Mouse (Mus musculus): ENCODE data around the gene H13.
"Not testable (repeated sequence)": the region's sequence is repeated elsewhere in the genome, so short reads cannot be mapped to it uniquely, and the experiment has no call there.

DNA sequence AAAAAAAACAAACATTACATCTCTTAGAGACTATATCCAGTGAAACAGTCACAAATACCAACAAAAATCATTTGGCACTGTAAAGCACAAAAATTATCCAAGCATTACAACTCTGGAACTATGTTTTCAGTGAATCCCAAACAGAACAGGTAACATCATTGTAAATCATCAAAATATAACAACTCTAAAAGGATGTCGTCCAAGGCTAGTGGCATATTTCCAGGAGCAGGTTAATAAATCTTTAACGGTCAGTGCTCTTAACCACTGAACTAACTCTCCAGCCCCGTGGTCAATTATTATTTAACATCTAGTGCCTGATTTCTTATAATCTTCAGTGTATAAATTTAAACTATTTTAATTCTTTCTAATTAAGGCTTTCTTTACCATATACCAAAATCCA lies 3.1 kb upstream of the H13 start:
- not testable (repeated sequence) for TF ChIP-seq CTCF (conservative IDR thresholded peaks at IDR 0.05; ENCODE audit: low read length); POU5F1 (IDR thresholded peaks at IDR 0.05; ENCODE audit: borderline replicate concordance, low read length)

Data from E14TG2a.4 (cell line).